Mouse (Mus musculus): ENCODE results near the gene Ccm2. TPM values are rescaled to one million over a fixed set of nuclear protein-coding genes. Genes with fewer than 3 reads are reported as not detected.

The Ccm2 gene
- polyA plus RNA-seq, 1 experiment from 2014 or later = 61.2 TPM

GRCm38 (mm10) chr11:6636150-6636549, 89.5 kb downstream of the Ccm2 start:
- 65% methylated on average over 8 of the region's 8 CpGs for WGBS
- no peaks in the 10 kb centered on the region for H3K27me3 ChIP-seq (replicated peaks)
- no peak overlapping the region for H3K9ac ChIP-seq
- no peak overlapping the region for H3K4me3 ChIP-seq
- H3K4me1 ChIP-seq (replicated peaks) = no peaks in the 10 kb centered on the region
- no peak overlapping the region for H3K4me2 ChIP-seq
- H3K36me3 ChIP-seq = no peaks in the 10 kb centered on the region
- H3K27ac ChIP-seq (ENCODE audit: poor library complexity, severe bottlenecking) = no peak overlapping the region
- ATAC-seq (ENCODE audit: insufficient number of reproducible peaks, low FRiP score) = no peak
- H3K9me3 ChIP-seq (replicated peaks) = no peaks in the 10 kb centered on the region

GRCm38 (mm10) chr11:6638537-6638936, 91.8 kb downstream of the Ccm2 start, which contains the start of gene Wap:
Gene Wap, minus strand, starts transcription at chr11:6638637.
- 87% methylated on average over 4 of the region's 4 CpGs for WGBS
- Histone ChIP-seq H3K4me1 (replicated peaks) (no peaks in the 10 kb centered on the region), H3K36me3 (no peaks in the 10 kb centered on the region), H3K27me3 (replicated peaks) (no peaks in the 10 kb centered on the region), H3K4me2 (no peak within 1 kb of the TSS), H3K9ac (no peak within 1 kb of the TSS), H3K4me3 (no peak within 1 kb of the TSS), H3K27ac (ENCODE audit: poor library complexity, severe bottlenecking) (no peak within 1 kb of the TSS), H3K9me3 (replicated peaks) (no peaks in the 10 kb centered on the region)
- ATAC-seq (ENCODE audit: insufficient number of reproducible peaks, low FRiP score) = no peak

DNA sequence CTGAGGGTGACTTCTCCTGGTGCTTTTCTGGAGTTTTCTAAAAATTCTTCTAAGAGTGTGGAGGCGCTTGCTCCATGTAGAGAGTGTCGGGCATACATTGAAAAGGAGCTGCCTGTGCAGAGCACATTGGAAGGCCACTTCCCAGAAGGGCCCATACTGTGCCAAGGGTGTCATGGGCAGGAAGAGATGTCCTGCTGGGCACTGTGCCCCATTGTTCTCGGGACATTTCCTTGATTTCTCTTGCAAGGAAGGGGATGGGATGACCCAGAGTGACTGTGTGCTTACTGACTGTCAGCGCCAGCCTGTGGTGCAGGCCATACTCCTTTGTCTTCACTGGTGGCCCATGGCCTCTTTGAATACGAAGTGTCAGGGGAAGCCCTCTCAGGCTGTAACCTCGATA, 92.4 kb downstream of the Ccm2 start:
- H3K4me2 ChIP-seq = no peak overlapping the region
- ATAC-seq (ENCODE audit: insufficient number of reproducible peaks, low FRiP score) = no peak
- no peaks in the 10 kb centered on the region for H3K27me3 ChIP-seq (replicated peaks)
- no peak overlapping the region for H3K27ac ChIP-seq (ENCODE audit: poor library complexity, severe bottlenecking)
- 69% methylated on average over 6 of the region's 6 CpGs for WGBS
- no peak overlapping the region for H3K9ac ChIP-seq
- H3K4me3 ChIP-seq = no peak overlapping the region
- no peaks in the 10 kb centered on the region for H3K9me3 ChIP-seq (replicated peaks)
- no peaks in the 10 kb centered on the region for H3K36me3 ChIP-seq
- no peaks in the 10 kb centered on the region for H3K4me1 ChIP-seq (replicated peaks)

DNA sequence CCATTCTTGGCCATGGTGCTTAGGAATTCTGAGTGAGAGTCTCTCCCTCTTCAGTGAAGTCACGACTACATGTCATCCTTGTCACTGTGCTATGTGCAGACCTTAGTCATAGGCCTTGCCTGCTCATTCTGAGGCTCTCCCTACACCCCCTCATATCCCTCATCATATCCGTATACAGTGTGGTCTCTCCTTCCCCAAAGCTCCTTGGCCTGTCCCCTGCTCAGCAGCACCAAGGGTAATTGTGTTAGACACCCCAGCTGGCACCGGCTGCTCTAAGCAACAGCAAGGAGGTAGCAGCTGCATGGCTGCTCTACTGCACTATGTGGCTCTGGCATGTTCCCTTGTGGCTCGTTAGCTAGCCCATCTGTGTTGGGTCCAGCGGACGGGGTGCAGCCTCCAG, 97.9 kb downstream of the Ccm2 start:
- no peak overlapping the region for H3K27ac ChIP-seq (ENCODE audit: poor library complexity, severe bottlenecking)
- 70% methylated on average over 6 of the region's 6 CpGs for WGBS
- no peak overlapping the region for H3K4me2 ChIP-seq
- no peaks in the 10 kb centered on the region for H3K9me3 ChIP-seq (replicated peaks)
- no peak overlapping the region for H3K4me3 ChIP-seq
- H3K9ac ChIP-seq = no peak overlapping the region
- ATAC-seq (ENCODE audit: insufficient number of reproducible peaks, low FRiP score) = no peak
- no peaks in the 10 kb centered on the region for H3K4me1 ChIP-seq (replicated peaks)
- no peaks in the 10 kb centered on the region; the same call in 1 of the 2 replicates for H3K27me3 ChIP-seq (replicated peaks)
- no peaks in the 10 kb centered on the region for H3K36me3 ChIP-seq

Other genes starting within 250 kb of the Ccm2 start
- gene Zmiz2, start 157.8 kb upstream of the Ccm2 start, polyA plus RNA-seq (2016; fragmentation: Nextera tagmentation; extraction: Ambion mirVana) = 7.0 and 7.5 TPM in 2 replicates
- 4,539 and 4,606 TPM in 2 replicates for gene Ppia, start 131.4 kb upstream of the Ccm2 start, polyA plus RNA-seq (2016; fragmentation: Nextera tagmentation; extraction: Ambion mirVana)
- 306 TPM in 2 replicates for gene H2afv, start 102.4 kb upstream of the Ccm2 start, polyA plus RNA-seq (2016; fragmentation: Nextera tagmentation; extraction: Ambion mirVana)
- gene Purb, start 71.0 kb upstream of the Ccm2 start, polyA plus RNA-seq (2016; fragmentation: Nextera tagmentation; extraction: Ambion mirVana) = 29.8 and 32.6 TPM in 2 replicates
- gene Myo1g, start 25.9 kb upstream of the Ccm2 start, polyA plus RNA-seq (2016; fragmentation: Nextera tagmentation; extraction: Ambion mirVana) = 0.23 and 0.60 TPM in 2 replicates
- gene Nacad, start 59.2 kb downstream of the Ccm2 start, polyA plus RNA-seq (2016; fragmentation: Nextera tagmentation; extraction: Ambion mirVana) = 0.60 and 2.0 TPM in 2 replicates
- 49.9 and 52.5 TPM in 2 replicates for gene Tbrg4, start 79.2 kb downstream of the Ccm2 start, polyA plus RNA-seq (2016; fragmentation: Nextera tagmentation; extraction: Ambion mirVana)
- not detected in 2 replicates for gene Wap, start 91.8 kb downstream of the Ccm2 start, polyA plus RNA-seq (2016; fragmentation: Nextera tagmentation; extraction: Ambion mirVana)
- 1.7 and 2.4 TPM in 2 replicates for gene Ramp3, start 111.6 kb downstream of the Ccm2 start, polyA plus RNA-seq (2016; fragmentation: Nextera tagmentation; extraction: Ambion mirVana)